Mouse (Mus musculus) small intestine, adult 2 months (tissue): Measurements from ENCODE around the gene Gm26620.

Experiments
- CTCF ChIP-seq: fragments of 200-500 bp; IDR thresholded peaks from 2 replicates; pipeline ENCODE4 v1.5.1; 2012; ENCODE audit warnings: low read depth, mild to moderate bottlenecking, control low read depth, inconsistent platforms, low read length, moderate library complexity, mixed read lengths; ENCODE audit not compliant: insufficient replicate concordance, insufficient read length; ENCODE audit errors: extremely low read depth
- POLR2A ChIP-seq: fragments of 200-500 bp; IDR thresholded peaks from 2 replicates; pipeline ENCODE4 v1.6.1; 2012; ENCODE audit warnings: low read depth, mild to moderate bottlenecking, control low read depth, inconsistent platforms, low read length, moderate library complexity

- no peak for TF ChIP-seq CTCF
- TF ChIP-seq POLR2A = no peak
Measured at GRCm38 (mm10) chr1:170864234-170864633, 20.6 kb upstream of the Gm26620 start.
